Mouse (Mus musculus) CH12.LX (cell line): Measurements from ENCODE around the gene Bzw1. TPM values are rescaled to one million over a fixed set of nuclear protein-coding genes. Genes with fewer than 3 reads are reported as not detected.

Experiments
- DNase-seq: peaks from one replicate; pipeline ENCODE4 v3.0.0-alpha.2; 2013; ENCODE audit errors: extremely low read depth
- H3K27ac ChIP-seq: 2 replicates; pipeline ENCODE4 v1.5.1; 2012; ENCODE audit warnings: low read depth, mild to moderate bottlenecking, control low read depth, moderate library complexity; ENCODE audit not compliant: insufficient read depth
- H3K27me3 ChIP-seq: replicated peaks from 2 replicates; pipeline ENCODE3; 2012; ENCODE audit warnings: inconsistent platforms
- H3K36me3 ChIP-seq, 2 experiments: replicated peaks in 1 of 2; 2 replicates each; pipeline versions ENCODE3 to v1.6.1; 2012; ENCODE audit warnings: inconsistent platforms in 1 of 2, low read length in 1 of 2, mild to moderate bottlenecking in 1 of 2, mixed read lengths in 1 of 2, moderate library complexity in 1 of 2; ENCODE audit not compliant: control insufficient read depth in 1 of 2, insufficient read depth in 1 of 2
- H3K4me1 ChIP-seq, 2 experiments: 2 replicates each; pipeline ENCODE4 v1.6.1; 2012; ENCODE audit warnings: inconsistent platforms in 1 of 2, moderate library complexity in 1 of 2; ENCODE audit not compliant: insufficient read depth in 2 of 2, control insufficient read depth in 1 of 2
- H3K4me2 ChIP-seq: 2 replicates; pipeline ENCODE4 v1.6.1; 2012; ENCODE audit warnings: low read depth, mild to moderate bottlenecking, control low read depth; ENCODE audit not compliant: poor library complexity, insufficient read depth, severe bottlenecking
- H3K4me3 ChIP-seq, 3 experiments: fragments of 150-350 bp in 1 of 3; sonication (generic) in 1 of 3; replicated peaks in 1 of 3; 2 replicates each; pipeline versions ENCODE3 to v1.5.1; 2011 to 2012; ENCODE audit warnings: low read depth in 2 of 3, low read length in 2 of 3, mild to moderate bottlenecking in 2 of 3, moderate library complexity in 2 of 3, control low read depth in 1 of 3, improper control_type of control experiment in 1 of 3, inconsistent platforms in 1 of 3, mixed read lengths in 1 of 3; ENCODE audit not compliant: poor library complexity in 1 of 3
- H3K79me2 ChIP-seq: replicated peaks from 2 replicates; pipeline ENCODE4 v1.6.1; 2012; ENCODE audit warnings: mild to moderate bottlenecking, moderate library complexity; ENCODE audit not compliant: control insufficient read depth, poor library complexity, insufficient read depth, severe bottlenecking; ENCODE audit errors: extremely low read depth
- H3K9ac ChIP-seq: 2 replicates; pipeline ENCODE4 v1.6.1; 2012; ENCODE audit warnings: low read depth, mild to moderate bottlenecking, control low read depth, moderate library complexity; ENCODE audit not compliant: insufficient read depth
- H3K9me3 ChIP-seq: replicated peaks from 2 replicates; pipeline ENCODE3; 2012; ENCODE audit warnings: low read length, inconsistent platforms, mixed read lengths
- BHLHE40 ChIP-seq: IDR thresholded peaks from 2 replicates; pipeline ENCODE4 v1.6.1; 2011; ENCODE audit warnings: mild to moderate bottlenecking, low read depth, low read length, improper control_type of control experiment
- CHD2 ChIP-seq: IDR thresholded peaks from 2 replicates; pipeline ENCODE4 v1.6.1; 2011; ENCODE audit warnings: low read length, improper control_type of control experiment
- EP300 ChIP-seq: IDR thresholded peaks from 2 replicates; pipeline ENCODE4 v1.6.1; 2011; ENCODE audit warnings: low read length, improper control_type of control experiment
- IRF4 ChIP-seq: IDR thresholded peaks from 2 replicates; pipeline ENCODE4 v1.6.1; 2014; ENCODE audit warnings: low read depth, mild to moderate bottlenecking, inconsistent platforms, low read length, improper control_type of control experiment
- MAFK ChIP-seq: IDR thresholded peaks from 2 replicates; pipeline ENCODE4 v1.6.1; 2011; ENCODE audit warnings: low read length, improper control_type of control experiment; ENCODE audit not compliant: insufficient replicate concordance
- MAX ChIP-seq: IDR thresholded peaks from 2 replicates; pipeline ENCODE4 v1.6.1; 2011; ENCODE audit warnings: low read length, improper control_type of control experiment
- MAZ ChIP-seq: IDR thresholded peaks from 2 replicates; pipeline ENCODE4 v1.6.1; 2012; ENCODE audit warnings: low read depth, mild to moderate bottlenecking, inconsistent platforms, low read length, improper control_type of control experiment, moderate library complexity
- MEF2A ChIP-seq: IDR thresholded peaks from 2 replicates; pipeline ENCODE4 v1.6.1; 2014; ENCODE audit warnings: low read depth, mild to moderate bottlenecking, inconsistent platforms, low read length, improper control_type of control experiment, borderline replicate concordance
- NRF1 ChIP-seq: IDR thresholded peaks from 2 replicates; pipeline ENCODE4 v1.6.1; 2014; ENCODE audit warnings: low read depth, mild to moderate bottlenecking, inconsistent platforms, low read length, improper control_type of control experiment, moderate library complexity
- POLR2AphosphoS2 ChIP-seq: IDR thresholded peaks from 2 replicates; pipeline ENCODE4 v1.6.1; 2011; ENCODE audit warnings: low read depth, low read length, improper control_type of control experiment
- RCOR1 ChIP-seq: conservative IDR thresholded peaks from 2 replicates; pipeline ENCODE4 v1.6.1; 2012; ENCODE audit warnings: low read depth, mild to moderate bottlenecking, inconsistent platforms, low read length, improper control_type of control experiment
- USF1 ChIP-seq: IDR thresholded peaks from 2 replicates; pipeline ENCODE4 v1.6.1; 2014; ENCODE audit warnings: low read depth, mild to moderate bottlenecking, inconsistent platforms, low read length, improper control_type of control experiment
- ZKSCAN1 ChIP-seq: IDR thresholded peaks from 2 replicates; pipeline ENCODE4 v1.6.1; 2012; ENCODE audit warnings: low read depth, inconsistent platforms, low read length, improper control_type of control experiment, borderline replicate concordance
- dilution Hi-C: fragments of 300-500 bp; cut with MboI; formaldehyde crosslinking; loops from 2 replicates; pipeline ENCODE4 v1.14.3; 2020; ENCODE audit warnings: low sequenced_read_pairs; ENCODE audit not compliant: extremely low pct_unique_long_range_greater_than_20kb, extremely low pct_ligation_motif_present
- in situ Hi-C: fragments of 300-500 bp; cut with MboI; formaldehyde crosslinking; loops from 3 replicates; pipeline ENCODE4 v1.14.3; 2019; ENCODE audit warnings: low sequenced_read_pairs, low pct_ligation_motif_present, low pct_unique_long_range_greater_than_20kb, mixed read lengths
- polyA plus RNA-seq: library from polyadenylated mRNA; unstranded; fragments of >175 nt; gene quantifications from 2 replicates; pipeline ENCODE4 v1.2.1, GENCODE M21; 2012; ENCODE audit warnings: low read depth; ENCODE audit not compliant: insufficient read length
- total RNA-seq, 2 experiments: library from RNA; depleted of rRNA; stranded (reverse); fragments of 300-350 nt in 1 of 2; fragments of >200 nt in 1 of 2; gene quantifications; 2 replicates each; pipeline ENCODE4 v1.2.3; 2012 to 2014

The Bzw1 gene
- total and polyA plus RNA-seq, 3 experiments, result 104 to 252 (median 225) TPM

DNA sequence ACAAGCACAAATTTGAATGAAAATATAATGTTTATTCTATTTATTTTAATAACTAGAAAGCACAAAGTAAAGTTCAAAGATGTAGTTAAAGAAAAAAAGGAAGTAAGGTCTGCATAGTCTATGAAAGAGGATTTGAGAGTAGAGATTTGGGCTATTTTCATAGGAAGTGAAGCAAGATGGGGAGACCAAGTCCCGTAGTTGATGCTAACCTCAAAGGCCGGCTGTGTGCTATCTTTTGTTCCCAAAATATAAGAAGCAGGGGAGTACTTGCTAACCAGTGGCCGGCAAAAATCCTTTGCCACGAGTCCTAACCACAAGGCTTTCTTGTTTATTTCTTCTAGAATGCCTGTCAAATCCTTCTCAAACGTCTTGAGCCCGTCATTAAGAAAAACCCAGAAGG, 44.0 kb upstream of the Bzw1 start:
- no peak overlapping the region for H3K4me2 ChIP-seq
- no peak overlapping the region for H3K9ac ChIP-seq
- no peak overlapping the region for H3K27ac ChIP-seq
- DNase-seq, result peak; percentile 12
- TF ChIP-seq EP300, result peak; percentile 69
- 0 out of 2 replicates have a peak, but pooled peaks have one; percentile 31 for TF ChIP-seq IRF4
- TF ChIP-seq CHD2, result no peak
- peaks cover 0 to 20% of the 10 kb centered on the region in 2 experiments; a peak in 3 of 4 replicates for H3K4me1 ChIP-seq
- no peaks in the 10 kb centered on the region for H3K79me2 ChIP-seq
- H3K4me3 ChIP-seq, result no peak overlapping the region
- H3K36me3 ChIP-seq, result no peaks in the 10 kb centered on the region
- H3K27me3 ChIP-seq, result no peaks in the 10 kb centered on the region
- no peaks in the 10 kb centered on the region for H3K9me3 ChIP-seq
- dilution Hi-C loops (no loop called here), in situ Hi-C loops (no loop called here)

DNA sequence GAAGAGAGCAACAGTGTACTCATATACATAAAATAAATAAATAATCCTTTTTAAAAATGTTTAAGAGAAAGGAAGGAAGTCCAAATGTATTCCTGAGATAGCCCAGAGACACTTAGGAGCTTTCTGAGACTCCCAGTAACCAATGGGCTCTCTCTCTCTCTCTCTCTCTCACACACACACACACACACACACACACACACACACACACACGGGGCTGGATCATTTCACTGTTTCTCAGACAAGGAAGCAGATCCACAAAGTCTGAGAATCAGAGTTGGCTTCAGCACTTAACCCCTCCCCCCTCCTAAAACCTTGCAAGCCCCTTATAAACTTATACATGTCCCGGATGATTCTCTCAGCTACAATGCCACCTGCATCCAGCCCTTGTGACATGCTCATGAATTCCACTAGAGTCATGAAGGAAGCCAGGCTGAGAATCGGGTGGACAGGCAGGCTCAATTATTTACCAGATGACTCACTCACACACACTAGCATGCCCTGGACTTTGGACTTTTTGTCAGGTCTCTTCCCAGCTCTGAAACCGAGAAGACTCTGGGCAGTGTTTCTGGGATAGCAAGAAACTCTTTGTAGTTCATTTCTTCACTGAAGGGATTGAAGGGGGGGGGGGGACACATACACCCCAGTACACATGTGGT, 39.3 kb upstream of the Bzw1 start:
- in situ Hi-C loops, result no loop called here
- Histone ChIP-seq H3K4me2 (no peak overlapping the region), H3K79me2 (no peaks in the 10 kb centered on the region), H3K9ac (no peak overlapping the region), H3K36me3 (no peaks in the 10 kb centered on the region)
- TF ChIP-seq MAZ (no peak), RCOR1 (no peak), POLR2AphosphoS2 (no peak), ZKSCAN1 (no peak), IRF4 (no peak), USF1 (no peak), NRF1 (no peak), MEF2A (no peak)
- TF ChIP-seq, all 38 proteins: peak for 0
- Histone ChIP-seq H3K27ac (no peak overlapping the region), H3K9me3 (no peaks in the 10 kb centered on the region), H3K27me3 (no peaks in the 10 kb centered on the region), H3K4me1 (peaks cover 0 to 14% of the 10 kb centered on the region in 2 experiments; a peak in 2 of 4 replicates), H3K4me3 (no peak overlapping the region)
- dilution Hi-C loops, result no loop called here
- no peak for DNase-seq

DNA sequence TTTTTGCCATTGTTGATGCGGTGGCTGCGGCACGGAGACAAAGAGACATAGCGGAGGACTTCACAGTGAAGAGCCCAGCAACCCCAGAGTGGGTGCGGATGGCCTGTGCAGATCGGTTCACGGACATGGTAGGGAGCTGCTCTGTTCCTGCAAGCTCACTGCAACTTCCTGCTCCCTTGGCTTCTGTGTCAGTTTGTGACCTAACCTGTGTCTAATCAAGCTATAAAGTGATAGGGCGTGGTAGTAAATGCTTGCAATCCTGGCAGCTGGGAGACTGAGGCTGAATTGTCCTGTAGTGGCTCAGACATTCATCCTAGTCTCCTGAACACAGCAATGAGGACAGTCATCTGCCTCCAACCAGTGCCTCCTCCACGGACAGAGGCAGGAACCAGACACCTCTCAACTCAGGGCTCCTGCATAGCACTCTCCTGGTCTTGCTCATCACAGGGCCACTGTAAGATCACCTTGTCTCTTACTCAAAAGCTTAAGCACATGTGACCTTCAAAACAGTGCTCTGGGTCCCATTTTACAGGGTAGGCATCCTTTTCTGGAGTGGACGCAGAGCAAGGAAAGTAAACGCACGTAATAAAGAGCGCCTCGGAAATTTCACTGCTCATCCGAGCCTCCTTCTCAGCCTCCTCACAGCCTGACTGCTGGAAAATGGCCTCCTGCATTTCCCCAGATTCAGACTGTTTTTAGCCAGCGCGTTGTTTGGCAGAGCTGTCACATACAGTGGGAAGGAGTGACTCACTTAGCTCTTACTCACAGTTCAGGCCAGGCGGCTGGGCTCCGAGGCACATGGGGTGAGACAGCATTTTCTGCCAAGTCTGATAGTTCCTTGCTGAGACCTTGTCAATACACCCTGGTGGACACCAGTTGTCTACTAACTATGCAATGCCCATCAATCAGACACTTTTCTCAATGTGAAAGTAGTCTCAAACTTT, 33.5 kb upstream of the Bzw1 start:
- in situ Hi-C loops, result no loop called here
- dilution Hi-C loops, result no loop called here
- TF ChIP-seq BHLHE40, result no peak
- TF ChIP-seq MAX, result 0 out of 2 replicates have a peak, but pooled peaks have one; percentile 15
- no peak for TF ChIP-seq MAFK
- peaks cover under 1% of the 10 kb centered on the region for H3K9me3 ChIP-seq
- no peaks in the 10 kb centered on the region for H3K36me3 ChIP-seq
- H3K4me3 ChIP-seq, result no peak overlapping the region
- H3K79me2 ChIP-seq, result no peaks in the 10 kb centered on the region
- no peaks in the 10 kb centered on the region for H3K27me3 ChIP-seq
- H3K4me2 ChIP-seq, result no peak overlapping the region
- H3K4me1 ChIP-seq, result peaks cover 0 to 4% of the 10 kb centered on the region in 2 experiments; a peak in 1 of 4 replicates
- DNase-seq, result peak; percentile 12
- no peak overlapping the region for H3K9ac ChIP-seq
- H3K27ac ChIP-seq, result no peak overlapping the region
